Mouse (Mus musculus): ENCODE data around the gene Boc.

DNA sequence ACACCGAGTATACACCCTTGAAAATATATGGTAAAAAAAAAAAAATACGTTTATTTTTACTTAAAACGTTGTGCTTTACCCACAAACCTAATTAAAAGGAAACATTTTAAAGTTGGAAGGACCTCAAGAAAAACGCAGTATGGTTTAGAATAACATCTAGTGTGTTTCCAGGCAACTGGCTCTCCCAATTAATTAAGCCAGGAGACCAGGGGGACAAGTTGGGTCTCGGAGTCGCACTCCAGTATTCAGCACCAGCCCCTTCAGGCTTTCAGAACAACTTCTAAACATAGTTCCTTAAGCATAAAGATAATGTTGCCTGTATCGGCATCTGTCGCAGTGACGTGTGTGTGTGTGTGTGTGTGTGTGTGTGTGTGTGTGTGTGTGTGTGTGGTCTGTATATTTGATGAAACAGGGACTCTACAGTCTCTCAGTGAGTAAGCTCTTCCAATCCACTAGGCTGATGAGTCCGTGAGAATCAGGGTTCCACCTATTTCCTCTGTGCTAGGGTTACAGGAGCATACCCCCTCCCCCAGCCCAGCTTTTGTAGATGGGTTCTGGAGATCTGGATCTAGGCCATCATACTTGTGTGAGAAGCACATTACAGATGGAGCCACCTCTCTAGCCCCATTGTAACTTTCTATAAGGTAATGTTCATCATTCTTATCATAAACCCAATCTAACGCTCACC is 31.3 kb downstream of the Boc start:
- TF ChIP-seq GATA1 (IDR thresholded peaks at IDR 0.05; ENCODE audit: borderline replicate concordance, low read length) (no peak), FLI1 (IDR thresholded peaks at IDR 0.05; ENCODE audit: low read length) (no peak)
